Mouse (Mus musculus): ENCODE measurements around the gene Adamts14.

DNA sequence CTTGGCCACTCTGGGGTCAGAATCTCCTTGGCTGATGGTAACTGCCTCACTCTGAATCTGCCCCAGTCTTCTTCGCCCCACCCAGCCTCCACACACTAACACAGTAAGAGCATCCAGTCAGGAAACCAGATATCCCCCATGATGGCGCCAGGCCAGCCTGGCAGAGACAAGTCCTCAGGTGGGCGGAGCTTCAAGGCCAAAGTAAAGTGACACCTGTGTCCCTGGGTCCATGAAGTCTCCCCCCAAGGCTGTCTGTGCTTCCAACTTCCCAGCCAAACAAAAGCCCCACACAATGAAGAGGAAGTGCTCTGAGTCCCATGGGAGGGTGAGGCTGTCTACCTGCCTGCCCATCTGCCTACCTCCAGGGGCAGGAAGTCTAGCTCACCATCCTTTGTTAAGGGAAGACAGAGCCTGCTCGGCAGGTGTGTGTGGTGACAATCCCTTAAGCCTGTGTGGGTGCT, 31.2 kb downstream of the Adamts14 start:
- no peak for TF ChIP-seq POLR2A (IDR thresholded peaks at IDR 0.05; ENCODE audit: insufficient read depth, low read depth, low read length)
- TF ChIP-seq CTCF (IDR thresholded peaks at IDR 0.05) = no peak
- TF ChIP-seq EP300 (IDR thresholded peaks at IDR 0.05; ENCODE audit: insufficient read depth, low read depth, low read length) = no peak
